Mouse (Mus musculus): ENCODE data around the gene Rab17. TPM values are rescaled to one million over a fixed set of nuclear protein-coding genes. Genes with fewer than 3 reads are reported as not detected.

The Rab17 gene
- polyA plus RNA-seq, 1 experiment: 0.02 TPM

DNA sequence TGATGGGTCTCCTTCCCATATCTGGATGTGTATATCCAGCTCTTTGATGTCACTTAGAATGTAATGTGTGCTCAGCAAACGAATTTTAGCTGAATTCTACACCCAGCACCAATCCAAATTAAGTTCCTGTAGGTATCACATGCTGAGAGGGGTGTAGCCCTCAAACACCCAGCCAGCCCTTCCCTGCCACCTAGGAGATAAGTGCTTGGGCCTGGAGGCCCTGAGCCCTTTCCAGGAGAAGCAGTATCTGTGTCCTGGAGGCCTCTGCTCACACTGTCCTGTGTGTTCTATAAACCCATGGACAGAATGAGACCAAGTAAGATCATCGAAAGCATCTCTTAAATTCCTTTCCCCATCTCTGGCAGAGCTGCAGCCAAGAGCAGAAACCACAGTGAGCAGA, 22.2 kb downstream of the Rab17 start:
- TF ChIP-seq MYOD1 (IDR thresholded peaks at IDR 0.05; ENCODE audit: control insufficient read depth, insufficient read length, low read depth): no peak
- no peak for TF ChIP-seq USF1 (IDR thresholded peaks at IDR 0.05; ENCODE audit: low read depth)
- TF ChIP-seq CTCF (IDR thresholded peaks at IDR 0.05; ENCODE audit: control insufficient read depth, insufficient read depth, insufficient read length): no peak
- no peak for TF ChIP-seq MYOG (IDR thresholded peaks at IDR 0.05; ENCODE audit: control insufficient read depth, extremely low read depth, insufficient read length)
- TF ChIP-seq MAX (IDR thresholded peaks at IDR 0.05): no peak

GRCm38 (mm10) chr1:90945171-90945570, 24.3 kb downstream of the Rab17 start:
- no peaks in the 10 kb centered on the region for H3K79me2 ChIP-seq (ENCODE audit: control insufficient read depth, insufficient read depth)
- no peaks in the 10 kb centered on the region for H3K79me3 ChIP-seq (ENCODE audit: low read depth)
- H3K4me3 ChIP-seq (ENCODE audit: insufficient read depth, poor library complexity, severe bottlenecking): no peak overlapping the region
- H3ac ChIP-seq (ENCODE audit: control insufficient read depth, insufficient read length, low read depth): no peak overlapping the region
- H3K36me3 ChIP-seq (ENCODE audit: control insufficient read depth, insufficient read depth): no peaks in the 10 kb centered on the region
- no peak for TF ChIP-seq CTCF (IDR thresholded peaks at IDR 0.05; ENCODE audit: control insufficient read depth, insufficient read depth, insufficient read length)
- TF ChIP-seq CEBPB (IDR thresholded peaks at IDR 0.05; ENCODE audit: low read depth): no peak
- TF ChIP-seq MYOD1 (IDR thresholded peaks at IDR 0.05; ENCODE audit: control insufficient read depth, insufficient read length, low read depth): no peak
- TF ChIP-seq MYOG (IDR thresholded peaks at IDR 0.05; ENCODE audit: control insufficient read depth, extremely low read depth, insufficient read length): no peak
- TF ChIP-seq USF1 (IDR thresholded peaks at IDR 0.05; ENCODE audit: low read depth): no peak
- no peak for TF ChIP-seq FOSL1 (IDR thresholded peaks at IDR 0.05; ENCODE audit: insufficient read depth, low read length, poor library complexity, severe bottlenecking)
- no peak for TF ChIP-seq MAX (IDR thresholded peaks at IDR 0.05)
- no peaks in the 10 kb centered on the region for H3K27me3 ChIP-seq (ENCODE audit: control insufficient read depth, insufficient read depth, insufficient read length)

More for the DNA sequence above, 22.2 kb downstream of the Rab17 start:
- Histone ChIP-seq H3K36me3 (ENCODE audit: control insufficient read depth, insufficient read depth) (no peaks in the 10 kb centered on the region), H3K79me2 (ENCODE audit: control insufficient read depth, insufficient read depth) (no peaks in the 10 kb centered on the region), H3ac (ENCODE audit: control insufficient read depth, insufficient read length, low read depth) (no peak overlapping the region), H3K79me3 (ENCODE audit: low read depth) (no peaks in the 10 kb centered on the region), H3K4me3 (ENCODE audit: insufficient read depth, poor library complexity, severe bottlenecking) (no peak overlapping the region), H3K27me3 (ENCODE audit: control insufficient read depth, insufficient read depth, insufficient read length) (no peaks in the 10 kb centered on the region)

DNA sequence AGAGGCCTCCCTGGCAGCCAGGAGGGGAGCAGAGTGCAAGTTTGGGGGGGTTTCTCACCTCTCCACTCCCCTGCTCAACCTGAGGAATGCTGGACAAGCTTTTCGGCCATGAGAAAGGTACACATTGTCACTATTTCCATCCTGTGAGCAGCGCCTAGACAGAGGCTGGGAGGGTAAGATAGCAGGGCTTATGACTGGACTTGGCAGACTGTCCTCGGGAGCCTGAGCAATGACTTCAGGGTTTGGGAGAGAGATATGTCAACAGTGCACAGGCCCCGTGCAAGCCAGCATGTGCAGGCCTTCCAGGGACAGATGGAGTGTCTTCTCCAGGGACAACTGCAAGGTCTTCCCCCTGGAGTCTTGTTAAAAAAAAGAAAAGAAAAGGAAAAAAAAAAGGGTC, 29.5 kb downstream of the Rab17 start:
- TF ChIP-seq CTCF (IDR thresholded peaks at IDR 0.05; ENCODE audit: control insufficient read depth, insufficient read depth, insufficient read length) (no peak), CEBPB (IDR thresholded peaks at IDR 0.05; ENCODE audit: low read depth) (no peak), MYOD1 (IDR thresholded peaks at IDR 0.05; ENCODE audit: control insufficient read depth, insufficient read length, low read depth) (no peak)
- Histone ChIP-seq H3ac (ENCODE audit: control insufficient read depth, insufficient read length, low read depth) (no peak overlapping the region), H3K79me2 (ENCODE audit: control insufficient read depth, insufficient read depth) (no peaks in the 10 kb centered on the region), H3K36me3 (ENCODE audit: control insufficient read depth, insufficient read depth) (no peaks in the 10 kb centered on the region), H3K27me3 (ENCODE audit: control insufficient read depth, insufficient read depth, insufficient read length) (no peaks in the 10 kb centered on the region), H3K79me3 (ENCODE audit: low read depth) (no peaks in the 10 kb centered on the region), H3K4me3 (ENCODE audit: insufficient read depth, poor library complexity, severe bottlenecking) (no peak overlapping the region)

GRCm38 (mm10) chr1:90936990-90937389, 32.5 kb downstream of the Rab17 start:
- Histone ChIP-seq H3K36me3 (ENCODE audit: control insufficient read depth, insufficient read depth) (no peaks in the 10 kb centered on the region), H3K79me2 (ENCODE audit: control insufficient read depth, insufficient read depth) (no peaks in the 10 kb centered on the region), H3K79me3 (ENCODE audit: low read depth) (no peaks in the 10 kb centered on the region), H3K4me3 (ENCODE audit: insufficient read depth, poor library complexity, severe bottlenecking) (no peak overlapping the region), H3K27me3 (ENCODE audit: control insufficient read depth, insufficient read depth, insufficient read length) (no peaks in the 10 kb centered on the region), H3ac (ENCODE audit: control insufficient read depth, insufficient read length, low read depth) (no peak overlapping the region)
- TF ChIP-seq MYOD1 (IDR thresholded peaks at IDR 0.05; ENCODE audit: control insufficient read depth, insufficient read length, low read depth) (no peak), MAX (IDR thresholded peaks at IDR 0.05) (no peak), FOSL1 (IDR thresholded peaks at IDR 0.05; ENCODE audit: insufficient read depth, low read length, poor library complexity, severe bottlenecking) (no peak), MYOG (IDR thresholded peaks at IDR 0.05; ENCODE audit: control insufficient read depth, extremely low read depth, insufficient read length) (no peak), USF1 (IDR thresholded peaks at IDR 0.05; ENCODE audit: low read depth) (no peak), CTCF (IDR thresholded peaks at IDR 0.05; ENCODE audit: control insufficient read depth, insufficient read depth, insufficient read length) (no peak)

GRCm38 (mm10) chr1:90933001-90933400, 36.5 kb downstream of the Rab17 start:
- Histone ChIP-seq H3K4me3 (ENCODE audit: insufficient read depth, poor library complexity, severe bottlenecking) (no peak overlapping the region), H3ac (ENCODE audit: control insufficient read depth, insufficient read length, low read depth) (no peak overlapping the region), H3K79me2 (ENCODE audit: control insufficient read depth, insufficient read depth) (no peaks in the 10 kb centered on the region), H3K36me3 (ENCODE audit: control insufficient read depth, insufficient read depth) (no peaks in the 10 kb centered on the region), H3K27me3 (ENCODE audit: control insufficient read depth, insufficient read depth, insufficient read length) (no peaks in the 10 kb centered on the region), H3K79me3 (ENCODE audit: low read depth) (no peaks in the 10 kb centered on the region)
- TF ChIP-seq CEBPB (IDR thresholded peaks at IDR 0.05; ENCODE audit: low read depth) (no peak), FOSL1 (IDR thresholded peaks at IDR 0.05; ENCODE audit: insufficient read depth, low read length, poor library complexity, severe bottlenecking) (no peak), USF1 (IDR thresholded peaks at IDR 0.05; ENCODE audit: low read depth) (no peak), MYOG (IDR thresholded peaks at IDR 0.05; ENCODE audit: control insufficient read depth, extremely low read depth, insufficient read length) (no peak), MAX (IDR thresholded peaks at IDR 0.05) (no peak)

GRCm38 (mm10) chr1:90928575-90928934, 40.9 kb downstream of the Rab17 start:
- Histone ChIP-seq H3ac (ENCODE audit: control insufficient read depth, insufficient read length, low read depth) (no peak overlapping the region), H3K79me2 (ENCODE audit: control insufficient read depth, insufficient read depth) (no peaks in the 10 kb centered on the region), H3K4me3 (ENCODE audit: insufficient read depth, poor library complexity, severe bottlenecking) (no peak overlapping the region), H3K27me3 (ENCODE audit: control insufficient read depth, insufficient read depth, insufficient read length) (no peaks in the 10 kb centered on the region), H3K36me3 (ENCODE audit: control insufficient read depth, insufficient read depth) (no peaks in the 10 kb centered on the region), H3K79me3 (ENCODE audit: low read depth) (no peaks in the 10 kb centered on the region)
- TF ChIP-seq CTCF (IDR thresholded peaks at IDR 0.05; ENCODE audit: control insufficient read depth, insufficient read depth, insufficient read length) (peak; percentile 47), CEBPB (IDR thresholded peaks at IDR 0.05; ENCODE audit: low read depth) (no peak)
